Mouse (Mus musculus) kidney, embryonic 16.5 days (tissue): ENCODE data around the gene Nol11. TPM values are rescaled to one million over a fixed set of nuclear protein-coding genes. Genes with fewer than 3 reads are reported as not detected.

ENCODE experiments used
- ATAC-seq: fragments of 200-750 bp; cut with Nextera tagmentation; 2 replicates; pipeline ENCODE4 v1.8.0; 2017; ENCODE audit warnings: moderate TSS enrichment; ENCODE audit not compliant: low FRiP score, low TSS enrichment
- H3K27ac ChIP-seq: fragments of 300-500 bp; sonication (generic); 2 replicates; pipeline ENCODE4 v1.5.1; 2014; ENCODE audit warnings: low read length
- H3K27me3 ChIP-seq: fragments of 300-500 bp; sonication (generic); 2 replicates; pipeline ENCODE4 v1.6.1; 2014; ENCODE audit warnings: low read length, control low read depth, mixed read lengths; ENCODE audit not compliant: insufficient read depth
- H3K36me3 ChIP-seq: fragments of 300-500 bp; sonication (generic); 2 replicates; pipeline ENCODE4 v1.6.1; 2014; ENCODE audit warnings: low read length, control low read depth, mixed read lengths; ENCODE audit not compliant: insufficient read depth
- H3K4me1 ChIP-seq: fragments of 300-500 bp; sonication (generic); 2 replicates; pipeline ENCODE4 v1.6.1; 2014; ENCODE audit warnings: low read length, control low read depth, mixed read lengths; ENCODE audit not compliant: insufficient read depth
- H3K4me2 ChIP-seq: fragments of 300-500 bp; sonication (generic); replicated peaks from 2 replicates; pipeline ENCODE4 v1.6.1; 2014; ENCODE audit warnings: low read depth, low read length
- H3K4me3 ChIP-seq: fragments of 300-500 bp; sonication (generic); 2 replicates; pipeline ENCODE4 v1.5.1; 2014; ENCODE audit warnings: mild to moderate bottlenecking, low read length
- H3K9ac ChIP-seq: fragments of 300-500 bp; sonication (generic); replicated peaks from 2 replicates; pipeline ENCODE4 v1.6.1; 2014; ENCODE audit warnings: low read length
- H3K9me3 ChIP-seq: fragments of 300-500 bp; sonication (generic); 2 replicates; pipeline ENCODE4 v1.6.1; 2016; ENCODE audit warnings: low read length, control low read depth
- WGBS: fragments of 180-500 bp; shearing (Covaris S2); extraction: QIAGEN DNeasy Blood & Tissue Kit; methylation state at CpG from one replicate; pipeline ENCODE4 v1.1.7; 2014; 5-methylcytosine and 5-hydroxymethylcytosine counted together
- polyA plus RNA-seq: library from polyadenylated mRNA; unstranded; fragments of >200 nt; fragmentation: Nextera tagmentation; extraction: Ambion mirVana; gene quantifications from 2 replicates; pipeline ENCODE4 v1.2.1, GENCODE M21; 2015

Nol11 gene
- polyA plus RNA-seq, 1 experiment from 2014 or later, result 61.3 TPM

DNA sequence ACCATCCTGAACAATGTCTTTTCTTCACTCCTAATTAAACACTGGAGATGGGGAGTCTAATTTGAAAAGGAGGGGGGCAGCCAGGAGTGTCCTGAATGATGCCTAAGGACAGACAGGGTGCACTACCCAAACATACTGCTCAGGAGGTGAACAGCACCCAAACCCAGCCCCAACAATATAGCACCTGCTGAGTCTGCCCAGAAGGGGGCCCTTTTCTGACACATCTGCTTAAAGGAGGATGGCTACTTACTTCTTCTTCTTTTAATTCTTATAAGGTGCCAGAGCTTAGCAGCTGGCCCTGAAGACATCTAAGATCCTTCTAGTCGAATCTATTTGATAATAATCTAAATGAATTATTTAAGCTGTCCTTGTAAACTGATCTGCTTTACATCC is 34.0 kb upstream of the Nol11 start:
- Histone ChIP-seq H3K4me1 (no peaks in the 10 kb centered on the region), H3K27ac (no peak overlapping the region), H3K27me3 (no peaks in the 10 kb centered on the region), H3K4me3 (no peak overlapping the region), H3K36me3 (0 out of 2 replicates have a peak, but pooled peaks cover 5% of the 10 kb centered on the region), H3K9ac (no peak overlapping the region), H3K4me2 (no peak overlapping the region), H3K9me3 (no peaks in the 10 kb centered on the region)
- WGBS, result 68% methylated on average over 1 of the region's 1 CpGs
- ATAC-seq, result no peak

DNA sequence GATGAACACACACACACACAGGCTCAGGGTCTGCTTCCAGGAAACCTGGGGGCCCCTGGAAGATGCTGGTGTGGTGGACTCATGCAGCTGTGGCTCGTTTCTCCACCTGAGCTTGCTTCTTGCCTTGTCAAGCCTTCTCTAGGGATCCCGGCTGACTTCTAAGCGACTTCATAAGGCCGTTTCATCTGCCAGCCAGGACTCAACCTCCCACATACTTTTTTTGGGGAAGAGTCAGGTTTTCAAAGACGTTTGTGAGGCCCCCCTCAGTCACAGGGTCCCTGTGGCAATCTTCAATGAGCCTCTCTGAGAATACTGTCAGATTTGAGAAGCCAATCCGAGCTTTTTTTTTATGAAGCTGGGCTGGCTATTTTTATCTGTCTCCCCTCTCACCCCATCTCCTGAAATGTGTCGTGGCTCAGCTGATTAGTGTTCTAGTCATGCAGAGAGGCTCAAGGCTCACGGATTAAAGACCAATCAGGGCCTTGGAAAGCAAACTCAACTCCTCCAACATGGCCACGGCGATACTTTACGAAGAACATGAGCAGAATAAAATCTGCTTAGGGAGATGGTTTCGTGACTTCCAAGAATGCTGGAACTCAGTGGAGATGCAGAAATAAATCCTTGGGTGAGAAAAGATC is 33.5 kb upstream of the Nol11 start:
- Histone ChIP-seq H3K4me3 (no peak overlapping the region), H3K36me3 (no peaks in the 10 kb centered on the region), H3K27me3 (no peaks in the 10 kb centered on the region), H3K27ac (no peak overlapping the region), H3K9ac (no peak overlapping the region), H3K4me1 (no peaks in the 10 kb centered on the region), H3K9me3 (no peaks in the 10 kb centered on the region), H3K4me2 (no peak overlapping the region)
- ATAC-seq, result no peak
- 49% methylated on average over 12 of the region's 12 CpGs for WGBS

DNA sequence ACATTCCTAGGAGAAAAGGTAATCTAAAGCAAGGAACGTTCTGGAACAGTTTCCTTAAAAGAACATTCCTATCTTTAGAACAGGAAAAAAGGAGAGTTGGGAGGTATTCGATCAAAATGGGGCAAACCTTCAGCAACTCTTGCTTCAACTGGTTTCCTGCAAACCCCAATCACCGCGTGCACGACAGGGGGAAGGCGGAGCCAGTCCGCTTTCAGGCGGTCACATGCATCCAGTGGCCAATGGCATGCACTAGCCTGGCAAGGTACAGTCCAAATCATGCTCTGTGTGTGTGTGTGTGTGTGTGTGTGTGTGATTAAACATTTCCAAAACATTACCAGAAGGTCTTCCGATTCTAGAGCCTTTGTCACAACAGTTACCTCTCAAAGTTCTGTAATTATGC is 25.9 kb upstream of the Nol11 start:
- no peak overlapping the region for H3K4me3 ChIP-seq
- WGBS, result 84% methylated on average over 9 of the region's 9 CpGs
- ATAC-seq, result no peak
- no peak overlapping the region for H3K4me2 ChIP-seq
- no peaks in the 10 kb centered on the region for H3K9me3 ChIP-seq
- no peaks in the 10 kb centered on the region for H3K27me3 ChIP-seq
- peaks cover 7% of the 10 kb centered on the region; the same call in 1 of the 2 replicates for H3K36me3 ChIP-seq
- no peaks in the 10 kb centered on the region for H3K4me1 ChIP-seq
- H3K9ac ChIP-seq, result no peak overlapping the region
- no peak overlapping the region for H3K27ac ChIP-seq

GRCm38 (mm10) chr11:107213745-107214144 is 24.6 kb upstream of the Nol11 start:
- Histone ChIP-seq H3K36me3 (peaks cover 7% of the 10 kb centered on the region; the same call in 1 of the 2 replicates), H3K4me1 (no peaks in the 10 kb centered on the region), H3K9ac (no peak overlapping the region), H3K4me3 (no peak overlapping the region), H3K27me3 (no peaks in the 10 kb centered on the region), H3K27ac (no peak overlapping the region), H3K4me2 (no peak overlapping the region), H3K9me3 (no peaks in the 10 kb centered on the region)
- 72% methylated on average over 5 of the region's 5 CpGs for WGBS
- ATAC-seq, result no peak

GRCm38 (mm10) chr11:107209818-107210217 is 20.6 kb upstream of the Nol11 start:
- H3K4me1 ChIP-seq, result no peaks in the 10 kb centered on the region
- no peak overlapping the region for H3K9ac ChIP-seq
- H3K9me3 ChIP-seq, result no peaks in the 10 kb centered on the region
- no peaks in the 10 kb centered on the region for H3K36me3 ChIP-seq
- H3K4me2 ChIP-seq, result no peak overlapping the region
- no peak overlapping the region for H3K4me3 ChIP-seq
- H3K27ac ChIP-seq, result no peak overlapping the region
- ATAC-seq, result no peak
- H3K27me3 ChIP-seq, result no peaks in the 10 kb centered on the region
- WGBS, result 86% methylated on average over 13 of the region's 13 CpGs

DNA sequence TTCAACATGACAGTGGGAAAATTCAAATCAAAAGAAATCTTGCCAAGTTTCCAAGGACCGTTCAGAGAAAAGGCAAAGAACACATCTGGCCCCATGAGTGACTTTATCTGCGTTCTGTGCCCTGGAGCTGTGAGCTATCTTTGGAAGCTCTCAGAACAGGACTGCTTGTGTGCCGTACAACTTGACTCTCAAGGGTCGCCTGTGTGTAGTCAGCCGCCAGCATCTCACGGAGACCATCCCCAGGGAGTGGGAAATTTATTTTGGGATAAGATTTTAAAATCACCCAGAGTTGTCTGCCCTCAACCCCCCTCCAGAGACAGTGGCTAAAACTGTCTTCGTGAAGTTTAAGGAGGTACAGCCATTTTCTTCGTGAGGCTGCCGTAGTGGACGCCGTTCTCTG is 12.6 kb upstream of the Nol11 start:
- Histone ChIP-seq H3K27ac (no peak overlapping the region), H3K9me3 (no peaks in the 10 kb centered on the region), H3K4me3 (no peak overlapping the region), H3K4me2 (no peak overlapping the region), H3K9ac (no peak overlapping the region), H3K4me1 (no peaks in the 10 kb centered on the region), H3K27me3 (no peaks in the 10 kb centered on the region), H3K36me3 (no peaks in the 10 kb centered on the region)
- WGBS, result 81% methylated on average over 11 of the region's 11 CpGs
- no peak for ATAC-seq

DNA sequence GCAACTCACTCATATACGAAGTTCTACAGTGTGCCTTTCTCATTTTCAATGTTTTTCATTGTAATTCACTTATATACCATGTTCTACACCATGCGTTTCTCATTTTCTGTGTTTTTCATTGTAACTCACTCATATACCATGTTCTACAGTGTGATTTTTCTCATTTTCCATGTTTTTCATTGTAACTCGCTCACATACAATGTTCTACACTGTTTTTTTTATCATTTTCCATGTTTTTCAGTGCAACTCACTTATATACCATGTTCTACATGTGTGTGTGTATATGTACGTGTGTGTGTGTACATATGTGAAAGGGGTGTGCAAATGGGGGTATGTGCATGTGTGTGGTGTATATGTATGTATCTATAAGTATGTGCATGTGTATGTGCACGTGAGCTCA is 10.1 kb upstream of the Nol11 start:
- H3K9ac ChIP-seq, result no peak overlapping the region
- H3K36me3 ChIP-seq, result no peaks in the 10 kb centered on the region
- no peaks in the 10 kb centered on the region for H3K9me3 ChIP-seq
- H3K27me3 ChIP-seq, result no peaks in the 10 kb centered on the region
- ATAC-seq, result no peak
- WGBS, result 85% methylated on average over 5 of the region's 5 CpGs
- H3K4me3 ChIP-seq, result no peak overlapping the region
- no peak overlapping the region for H3K4me2 ChIP-seq
- H3K4me1 ChIP-seq, result no peaks in the 10 kb centered on the region
- no peak overlapping the region for H3K27ac ChIP-seq

DNA sequence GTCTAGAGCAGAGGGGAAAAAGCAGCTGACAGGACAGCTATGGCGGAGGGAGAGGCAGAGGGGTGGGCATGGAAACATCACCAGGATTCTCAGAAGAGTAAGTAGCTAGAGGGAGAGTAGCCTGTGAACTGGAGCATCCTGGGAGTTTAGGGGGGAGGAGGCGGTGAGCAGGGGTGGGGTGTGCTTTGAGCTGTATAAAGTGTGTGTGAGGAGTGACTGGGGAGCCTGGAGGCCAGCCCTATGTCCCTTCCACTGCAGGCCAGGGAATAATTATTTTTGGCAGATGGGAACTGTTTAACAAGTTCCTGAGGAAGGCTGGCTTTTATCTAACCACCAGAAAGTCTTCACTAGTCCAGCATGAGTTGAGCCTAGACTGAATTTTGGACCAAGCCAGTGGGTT is 6.2 kb upstream of the Nol11 start:
- Histone ChIP-seq H3K4me3 (no peak overlapping the region), H3K4me1 (no peaks in the 10 kb centered on the region), H3K4me2 (no peak overlapping the region), H3K9me3 (no peaks in the 10 kb centered on the region), H3K27me3 (no peaks in the 10 kb centered on the region), H3K9ac (no peak overlapping the region), H3K27ac (no peak overlapping the region), H3K36me3 (no peaks in the 10 kb centered on the region)
- WGBS, result 60% methylated on average over 2 of the region's 2 CpGs
- ATAC-seq, result no peak

DNA sequence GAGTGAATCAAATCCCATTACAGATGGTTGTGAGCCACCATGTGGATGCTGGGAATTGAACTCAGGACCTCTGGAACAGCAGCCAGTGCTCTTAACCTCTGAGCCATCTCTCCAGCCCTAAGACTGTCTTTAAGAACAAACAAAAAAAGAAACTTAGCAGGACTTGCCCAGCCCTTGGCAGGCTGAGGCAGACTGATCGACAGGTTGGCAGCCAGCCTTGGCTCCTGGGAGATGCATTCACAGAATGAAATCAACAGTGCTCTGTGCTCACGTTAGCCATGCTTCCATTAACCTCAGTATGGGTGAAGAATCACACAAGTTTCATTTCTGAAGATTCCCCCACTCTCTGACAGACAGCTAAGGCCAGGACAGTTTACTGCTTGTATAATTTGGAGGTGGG is 1.2 kb upstream of the Nol11 start:
- Histone ChIP-seq H3K9ac (no peak overlapping the region), H3K4me3 (no peak overlapping the region), H3K27ac (no peak overlapping the region), H3K4me2 (no peak overlapping the region), H3K36me3 (peaks cover 5% of the 10 kb centered on the region), H3K9me3 (no peaks in the 10 kb centered on the region), H3K4me1 (peaks cover 6% of the 10 kb centered on the region), H3K27me3 (no peaks in the 10 kb centered on the region)
- no peak for ATAC-seq
- WGBS, result 81% methylated on average over 2 of the region's 2 CpGs

DNA sequence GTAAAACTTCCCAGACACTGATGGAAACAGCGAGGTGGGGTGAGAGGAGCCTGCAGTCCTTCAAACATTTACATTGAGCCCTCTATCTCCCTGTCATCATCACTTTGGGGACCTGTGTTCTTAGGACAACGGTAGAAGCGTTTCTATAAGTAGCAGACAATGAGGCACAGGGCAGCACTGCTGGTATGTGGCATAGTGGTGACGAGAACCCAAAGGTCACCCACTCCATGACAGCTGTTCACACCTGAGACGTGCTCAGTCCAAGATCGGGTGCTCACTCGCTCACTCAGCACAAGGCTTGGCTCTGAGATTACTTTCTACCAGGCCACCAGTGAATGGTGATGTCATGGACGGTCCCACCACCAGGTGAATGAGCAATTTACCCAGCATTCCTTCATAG is 5.4 kb downstream of the Nol11 start:
- Histone ChIP-seq H3K9me3 (no peaks in the 10 kb centered on the region), H3K4me3 (no peak overlapping the region), H3K36me3 (peaks cover 54% of the 10 kb centered on the region), H3K27me3 (no peaks in the 10 kb centered on the region), H3K9ac (no peak overlapping the region), H3K27ac (no peak overlapping the region), H3K4me2 (no peak overlapping the region), H3K4me1 (peaks cover 6% of the 10 kb centered on the region)
- WGBS, result 86% methylated on average over 8 of the region's 8 CpGs
- no peak for ATAC-seq
